Mouse (Mus musculus) gastrocnemius, postnatal 14 days (tissue): Measurements from ENCODE around the gene Arhgap35. TPM values are rescaled to one million over a fixed set of nuclear protein-coding genes. Genes with fewer than 3 reads are reported as not detected.
"Not testable (repeated sequence)": the region's sequence is repeated elsewhere in the genome, so short reads cannot be mapped to it uniquely, and the experiment has no call there.

Experiments
- DNase-seq: peaks from one replicate; pipeline ENCODE4 v3.0.0; 2021; ENCODE audit warnings: mixed read lengths
- intact Hi-C: fragments of 180-260 bp; cut with DNase I; formaldehyde crosslinking; loops from one replicate; pipeline ENCODE4 v1.15.1; 2025; ENCODE audit warnings: low total_unique reads
- total RNA-seq, 2 experiments: library from RNA; stranded (reverse); gene quantifications; 2 replicates each; pipeline ENCODE4 v1.2.3; 2021

The Arhgap35 gene
- total RNA-seq, 2 experiments from 2014 or later: 18.8 to 23.1 TPM

- DNase-seq: no peak
- intact Hi-C loops: no loop called here
Measured at GRCm38 (mm10) chr7:16608961-16609360, 5.8 kb downstream of the Arhgap35 start.

- intact Hi-C loops: no loop called here
- DNase-seq: no peak
Measured at GRCm38 (mm10) chr7:16608046-16608445, 6.7 kb downstream of the Arhgap35 start.

- DNase-seq, intact Hi-C loops: not testable (repeated sequence)
Measured at GRCm38 (mm10) chr7:16606808-16607207, 8.0 kb downstream of the Arhgap35 start.

GRCm38 (mm10) chr7:16604141-16604540 lies 10.7 kb downstream of the Arhgap35 start:
- intact Hi-C loops: no loop called here
- DNase-seq: no peak

GRCm38 (mm10) chr7:16601683-16602102 lies 13.1 kb downstream of the Arhgap35 start:
- DNase-seq: no peak
- intact Hi-C loops: no loop called here

GRCm38 (mm10) chr7:16599006-16599405 lies 15.8 kb downstream of the Arhgap35 start:
- intact Hi-C loops: no loop called here
- no peak for DNase-seq

GRCm38 (mm10) chr7:16591292-16591691 lies 23.5 kb downstream of the Arhgap35 start:
- DNase-seq: no peak
- intact Hi-C loops: no loop called here

- DNase-seq: no peak
- intact Hi-C loops: no loop called here
Measured at GRCm38 (mm10) chr7:16587649-16588048, 27.1 kb downstream of the Arhgap35 start.

GRCm38 (mm10) chr7:16584384-16584783 lies 30.4 kb downstream of the Arhgap35 start:
- DNase-seq: no peak
- intact Hi-C loops: no loop called here

- no peak for DNase-seq
- intact Hi-C loops: no loop called here
Measured at GRCm38 (mm10) chr7:16583775-16584174, 31.0 kb downstream of the Arhgap35 start.

GRCm38 (mm10) chr7:16582299-16582698 lies 32.5 kb downstream of the Arhgap35 start:
- DNase-seq: no peak

GRCm38 (mm10) chr7:16581276-16582100 lies 33.3 kb downstream of the Arhgap35 start:
- peak; percentile 8 for DNase-seq

More at GRCm38 (mm10) chr7:16582299-16582698, 32.5 kb downstream of the Arhgap35 start:
- intact Hi-C loops: no loop called here

GRCm38 (mm10) chr7:16576719-16577118 lies 38.1 kb downstream of the Arhgap35 start:
- no peak for DNase-seq
- intact Hi-C loops: no loop called here

More at GRCm38 (mm10) chr7:16581276-16582100, 33.3 kb downstream of the Arhgap35 start:
- intact Hi-C loops: no loop called here

GRCm38 (mm10) chr7:16571191-16571590 lies 43.6 kb downstream of the Arhgap35 start:
- DNase-seq: no peak
- intact Hi-C loops: no loop called here

GRCm38 (mm10) chr7:16570737-16571136 lies 44.1 kb downstream of the Arhgap35 start:
- DNase-seq: no peak
- intact Hi-C loops: no loop called here

GRCm38 (mm10) chr7:16564491-16564890 lies 50.3 kb downstream of the Arhgap35 start:
- no peak for DNase-seq
- intact Hi-C loops: no loop called here

- intact Hi-C loops: no loop called here
- no peak for DNase-seq
Measured at GRCm38 (mm10) chr7:16557783-16558538, 56.8 kb downstream of the Arhgap35 start.

GRCm38 (mm10) chr7:16557251-16557650 lies 57.5 kb downstream of the Arhgap35 start:
- DNase-seq: no peak
- intact Hi-C loops: no loop called here

- intact Hi-C loops: no loop called here
- no peak for DNase-seq
Measured at GRCm38 (mm10) chr7:16554215-16554614, 60.6 kb downstream of the Arhgap35 start.

GRCm38 (mm10) chr7:16551581-16551980 lies 63.2 kb downstream of the Arhgap35 start:
- no peak for DNase-seq
- intact Hi-C loops: no loop called here

- DNase-seq: no peak
- intact Hi-C loops: no loop called here
Measured at GRCm38 (mm10) chr7:16549299-16549698, 65.5 kb downstream of the Arhgap35 start.
